Comparison of ENCODE assay signal across 7 mouse cellular contexts in genomic region chr9:102353056-102353635, GRCm38 (mm10). TPM values are rescaled to one million over a fixed set of nuclear protein-coding genes. Genes with fewer than 3 reads are reported as not detected.
DNase-seq lines count a peak whose midpoint lies in the region; ATAC-seq and TF ChIP-seq lines count a peak whose summit lies in the region.

No protein-coding gene starts in this region.

- intact Hi-C loops in left cerebral cortex, adult 2 months (cut with DNase I) = loop anchor here (1.0 to 5.0 kb wide), 2 partner anchors 86 to 215 kb away; no protein-coding TSS in a partner anchor

- no peaks in the 10 kb centered on the region for H3K9me3 ChIP-seq in embryonic facial prominence, embryonic 12.5 days
- H3K9me3 ChIP-seq in hindbrain, embryonic 12.5 days (replicated peaks) = no peaks in the 10 kb centered on the region
- no peaks in the 10 kb centered on the region for H3K9me3 ChIP-seq in midbrain, embryonic 13.5 days

- peaks cover 83% of the 10 kb centered on the region for H3K27me3 ChIP-seq in embryonic facial prominence, embryonic 12.5 days
- H3K27me3 ChIP-seq in hindbrain, embryonic 12.5 days = peaks cover 75% of the 10 kb centered on the region
- peaks cover 52% of the 10 kb centered on the region for H3K27me3 ChIP-seq in midbrain, embryonic 13.5 days

- H3K4me1 ChIP-seq in embryonic facial prominence, embryonic 12.5 days = peaks cover 17% of the 10 kb centered on the region
- peaks cover 38% of the 10 kb centered on the region for H3K4me1 ChIP-seq in hindbrain, embryonic 12.5 days
- peaks cover 47% of the 10 kb centered on the region for H3K4me1 ChIP-seq in midbrain, embryonic 13.5 days (replicated peaks)

- DNase-seq in left cerebral cortex, adult 2 months (ENCODE audit: extremely low spot score in 1 of 2, low spot score in 2 of 2) = peak; percentile 33 to 44
- DNase-seq in left cerebral cortex, adult 9 months (ENCODE audit: low spot score in 2 of 2) = no peak
- DNase-seq in adrenal gland, postnatal 25 days = no peak
- no peak for DNase-seq in gastrocnemius, adult 18-20 months (ENCODE audit: low spot score)

- no peaks in the 10 kb centered on the region for H3K36me3 ChIP-seq in embryonic facial prominence, embryonic 12.5 days
- no peaks in the 10 kb centered on the region for H3K36me3 ChIP-seq in hindbrain, embryonic 12.5 days
- H3K36me3 ChIP-seq in midbrain, embryonic 13.5 days = no peaks in the 10 kb centered on the region

- H3K4me3 ChIP-seq in left cerebral cortex, adult 2 months = peak overlapping the region; percentile 71
- peak overlapping the region; percentile 65 for H3K4me3 ChIP-seq in embryonic facial prominence, embryonic 12.5 days
- H3K4me3 ChIP-seq in hindbrain, embryonic 12.5 days = peak overlapping the region; percentile 78
- H3K4me3 ChIP-seq in midbrain, embryonic 13.5 days (replicated peaks) = peak overlapping the region; percentile 76

- ATAC-seq in embryonic facial prominence, embryonic 12.5 days (ENCODE audit: insufficient number of reproducible peaks, insufficient read depth, low FRiP score, low TSS enrichment) = no peak
- ATAC-seq in hindbrain, embryonic 12.5 days (ENCODE audit: low FRiP score) = no peak
- ATAC-seq in midbrain, embryonic 13.5 days = no peak

- peak overlapping the region; percentile 76 for H3K27ac ChIP-seq in left cerebral cortex, adult 2 months
- no peak overlapping the region for H3K27ac ChIP-seq in embryonic facial prominence, embryonic 12.5 days
- H3K27ac ChIP-seq in hindbrain, embryonic 12.5 days = peak overlapping the region; percentile 81
- H3K27ac ChIP-seq in midbrain, embryonic 13.5 days = peak overlapping the region; percentile 87

- WGBS in embryonic facial prominence, embryonic 12.5 days = under 1% methylated on average over 37 of the region's 38 CpGs
- under 1% methylated on average over 29 of the region's 38 CpGs for WGBS in hindbrain, embryonic 12.5 days
- under 1% methylated on average over 35 of the region's 38 CpGs for WGBS in midbrain, embryonic 13.5 days

- H3K9ac ChIP-seq in embryonic facial prominence, embryonic 12.5 days = peak overlapping the region; percentile 77
- peak overlapping the region; percentile 95 for H3K9ac ChIP-seq in hindbrain, embryonic 12.5 days
- H3K9ac ChIP-seq in midbrain, embryonic 13.5 days (replicated peaks) = peak overlapping the region; percentile 98

- peak overlapping the region; percentile 100 for H3K4me2 ChIP-seq in embryonic facial prominence, embryonic 12.5 days (replicated peaks)
- peak overlapping the region; percentile 100 for H3K4me2 ChIP-seq in hindbrain, embryonic 12.5 days (replicated peaks)
- H3K4me2 ChIP-seq in midbrain, embryonic 13.5 days (replicated peaks) = peak overlapping the region; percentile 81

- no peak for TF ChIP-seq CTCF in left cerebral cortex, adult 2 months (IDR thresholded peaks at IDR 0.05)

RNA-seq across cellular contexts. Expression of gene Ephb1, which starts 1.3 kb away (rescaled TPM):
- 10 to 100 TPM; 23.4 to 26.7 TPM for total RNA-seq in left cerebral cortex, adult 2 months (2021)
- polyA plus RNA-seq in embryonic facial prominence, embryonic 12.5 days (2016; fragmentation: Nextera tagmentation; extraction: Ambion mirVana) = 6.0 and 6.5 TPM in 2 replicates
- 28.1 and 30.2 TPM in 2 replicates for polyA plus RNA-seq in hindbrain, embryonic 12.5 days (2016; fragmentation: Nextera tagmentation; extraction: Ambion mirVana)
- polyA plus RNA-seq in midbrain, embryonic 13.5 days (2015; fragmentation: Nextera tagmentation; extraction: Ambion mirVana) = 62.9 and 66.2 TPM in 2 replicates
- 2.9 and 3.8 TPM in 2 replicates for total RNA-seq in adrenal gland, postnatal 25 days (2021)
- total RNA-seq in gastrocnemius, adult 18-20 months (2021) = under 1 TPM; 0.66 to 0.78 TPM

Comparison
In these comparisons a context has a peak if more than half of its experiments do, and no peak if none do; other contexts are left out.
1. DNase-seq: peak in left cerebral cortex, adult 2 months (2 of 2); none in left cerebral cortex, adult 9 months (0 of 2), adrenal gland, postnatal 25 days (single experiment) and gastrocnemius, adult 18-20 months (single experiment).
2. Peak in every context shown above with its lines, with median percentiles within 50 percentile points of each other: H3K4me3 ChIP-seq, H3K4me2 ChIP-seq and H3K9ac ChIP-seq.